Mouse (Mus musculus): Measurements from ENCODE around the gene Gtf2ird2.
A peak's percentile ranks its signal among the peaks of the same experiment; 100 is the strongest.

Gtf2ird2 gene

DNA sequence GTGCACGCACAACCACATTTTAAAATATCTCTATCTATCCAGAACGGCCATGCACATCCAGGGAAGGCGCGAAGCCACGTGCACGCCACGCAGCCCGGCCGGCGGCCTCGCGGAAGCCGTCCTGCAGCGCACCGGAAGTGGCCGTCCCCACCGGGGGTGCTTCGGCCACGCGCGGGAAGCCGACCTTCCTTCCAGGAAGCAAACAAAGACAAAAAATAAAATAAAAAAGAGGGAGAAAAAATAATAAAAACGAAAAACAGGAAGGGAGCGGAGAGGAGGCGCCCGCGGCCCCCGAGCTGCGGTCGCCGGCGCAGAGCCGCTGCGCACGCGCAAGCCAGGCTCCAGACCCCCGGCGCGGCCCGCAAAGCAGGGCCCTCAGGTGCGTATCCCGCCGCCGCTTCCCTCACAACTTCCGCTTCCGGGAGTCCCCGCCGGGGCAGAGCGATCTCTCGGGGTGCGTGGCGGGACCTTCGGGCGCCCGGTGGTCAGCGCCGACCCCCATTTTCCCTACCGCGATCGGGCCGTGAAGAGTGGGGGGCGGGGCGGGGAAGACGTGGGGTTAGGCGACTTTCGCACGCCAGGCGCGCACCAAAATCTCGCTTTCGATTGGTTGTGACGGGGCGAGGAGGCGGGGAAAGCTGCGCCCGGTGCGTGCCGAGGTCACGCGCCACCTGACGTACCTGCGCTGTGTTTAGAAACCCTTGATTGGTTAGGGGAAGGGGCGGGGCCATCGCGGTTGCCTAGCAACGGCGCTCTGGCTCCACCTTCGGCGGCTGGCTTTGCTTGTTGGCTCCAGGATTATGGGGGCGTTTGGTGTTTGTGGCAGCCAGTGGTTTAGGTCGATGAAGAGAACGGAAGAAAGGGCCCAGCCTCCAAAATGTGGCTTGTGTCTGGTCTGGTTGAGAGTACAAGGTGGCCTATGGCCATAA lies at the start of gene Gtf2ird2:
Gene Gtf2ird2 (plus strand): TSS at position 140 of the 929 bp plus-strand sequence.
- DNase-seq: peak; percentile 100

DNA sequence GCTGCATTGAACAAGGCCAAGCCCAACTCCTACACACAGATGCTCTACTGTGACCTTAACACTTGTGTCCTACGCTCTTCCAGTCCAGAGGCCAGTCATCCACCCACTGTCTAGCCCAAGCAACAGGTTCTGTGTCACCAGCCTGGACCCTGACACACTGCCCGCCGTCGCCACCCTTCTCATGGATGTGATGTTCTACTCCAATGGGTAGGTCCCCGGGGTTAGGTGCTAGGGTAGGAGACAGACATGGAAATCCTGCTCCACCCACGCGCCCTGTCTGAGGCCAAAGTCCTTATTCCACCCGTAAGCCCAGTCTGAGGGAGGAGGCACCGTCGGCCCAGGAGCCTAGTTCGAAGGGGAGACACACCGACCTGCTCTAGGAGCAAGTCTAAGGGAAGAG lies 47.8 kb upstream of the Gtf2ird2 start:
- no peak for DNase-seq

DNA sequence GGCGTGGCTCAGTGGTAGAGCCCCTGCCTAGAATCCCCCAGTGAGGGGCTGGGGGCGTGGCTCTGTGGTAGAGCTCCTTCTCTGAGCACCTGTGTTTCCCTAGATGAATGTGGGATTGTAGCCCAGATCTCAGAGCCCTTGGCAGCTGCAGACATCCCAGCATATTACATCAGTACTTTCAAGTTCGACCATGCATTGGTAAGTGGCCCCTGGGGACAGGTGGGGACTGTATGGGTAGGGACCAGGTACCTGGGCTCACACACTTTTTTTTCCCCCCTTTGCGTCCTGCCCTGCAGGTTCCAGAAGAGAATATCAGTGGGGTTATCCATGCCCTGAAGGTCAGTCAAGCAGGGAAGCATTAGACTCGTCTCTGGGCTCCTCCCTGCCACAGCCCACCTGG lies 45.9 kb upstream of the Gtf2ird2 start:
- no peak for DNase-seq

DNA sequence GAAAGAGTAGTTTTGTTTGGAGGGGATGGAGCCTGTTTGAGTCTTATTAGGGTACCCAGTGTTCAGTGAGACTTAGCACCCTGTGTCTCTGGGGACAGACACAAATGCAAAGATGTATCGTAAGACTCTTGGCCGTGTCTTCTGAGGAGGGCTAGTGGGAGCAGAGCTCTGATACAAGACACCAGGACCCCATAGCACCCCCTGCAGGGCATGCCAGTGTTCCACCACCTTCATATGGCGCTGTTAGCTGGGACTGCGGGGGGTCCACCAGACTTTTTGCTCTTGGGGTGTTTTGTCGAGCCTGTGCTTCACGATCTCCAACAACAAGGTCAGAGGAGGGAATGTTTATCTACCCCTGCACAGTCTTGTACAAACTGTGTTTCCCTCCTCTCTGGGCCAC lies 44.4 kb upstream of the Gtf2ird2 start:
- DNase-seq: no peak

DNA sequence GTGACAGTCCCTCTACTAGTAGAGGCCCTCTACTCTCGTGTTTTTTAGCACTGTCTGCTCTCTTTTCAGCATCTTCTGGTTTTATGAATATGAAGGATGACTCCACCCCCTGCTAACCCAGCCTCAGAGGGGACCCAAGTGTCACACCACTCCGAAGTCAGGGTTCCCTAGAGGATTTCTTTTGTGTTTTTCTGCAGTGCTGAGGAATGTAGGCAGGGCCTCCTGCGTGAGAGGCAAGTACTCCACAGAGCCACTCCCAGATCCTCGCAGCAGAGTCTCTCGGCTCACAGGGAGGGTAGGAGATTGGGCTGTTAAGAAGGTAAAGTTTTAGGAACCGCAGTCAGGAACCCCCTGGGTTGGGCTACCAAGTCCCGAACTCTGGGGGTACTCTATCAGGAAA lies 42.6 kb upstream of the Gtf2ird2 start:
- no peak for DNase-seq

DNA sequence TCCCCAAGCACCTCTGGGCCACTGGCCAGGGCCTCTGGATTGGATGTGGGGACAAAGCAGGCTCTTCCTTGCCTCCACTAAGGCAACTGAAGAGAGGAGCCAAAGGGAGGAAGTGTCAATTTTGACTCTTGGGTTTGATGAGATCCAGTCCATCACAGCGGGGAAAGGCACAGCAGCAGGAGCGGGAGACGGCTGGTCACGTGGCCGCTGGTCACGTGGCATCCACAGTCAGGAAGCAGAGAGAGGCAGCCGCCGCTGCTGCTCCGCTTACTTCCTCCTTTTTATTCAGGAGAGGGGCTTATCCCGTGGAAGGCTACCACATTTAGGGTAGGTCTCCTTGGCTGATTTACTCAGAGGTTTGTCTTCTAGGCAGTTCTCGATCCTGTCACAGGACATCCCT lies 41.4 kb upstream of the Gtf2ird2 start:
- no peak for DNase-seq

DNA sequence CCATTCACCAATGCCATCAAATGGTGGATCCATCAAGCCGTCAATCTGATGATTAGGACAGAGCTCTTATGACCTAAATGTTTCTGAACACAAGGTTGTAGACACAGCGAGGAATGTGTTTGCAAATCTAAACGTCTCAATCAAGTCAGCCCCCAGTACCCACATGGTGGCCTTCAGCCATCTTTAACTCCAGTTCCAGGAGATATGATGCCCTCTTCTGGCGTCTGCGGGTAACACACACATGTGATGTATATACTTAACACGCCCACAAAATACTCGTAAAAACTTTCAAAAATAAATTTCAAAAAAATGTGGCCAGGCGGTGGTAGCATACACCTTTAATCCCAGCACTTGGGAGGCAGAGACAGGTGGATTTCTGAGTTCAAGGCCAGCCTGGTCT lies 38.8 kb upstream of the Gtf2ird2 start:
- no peak for DNase-seq

DNA sequence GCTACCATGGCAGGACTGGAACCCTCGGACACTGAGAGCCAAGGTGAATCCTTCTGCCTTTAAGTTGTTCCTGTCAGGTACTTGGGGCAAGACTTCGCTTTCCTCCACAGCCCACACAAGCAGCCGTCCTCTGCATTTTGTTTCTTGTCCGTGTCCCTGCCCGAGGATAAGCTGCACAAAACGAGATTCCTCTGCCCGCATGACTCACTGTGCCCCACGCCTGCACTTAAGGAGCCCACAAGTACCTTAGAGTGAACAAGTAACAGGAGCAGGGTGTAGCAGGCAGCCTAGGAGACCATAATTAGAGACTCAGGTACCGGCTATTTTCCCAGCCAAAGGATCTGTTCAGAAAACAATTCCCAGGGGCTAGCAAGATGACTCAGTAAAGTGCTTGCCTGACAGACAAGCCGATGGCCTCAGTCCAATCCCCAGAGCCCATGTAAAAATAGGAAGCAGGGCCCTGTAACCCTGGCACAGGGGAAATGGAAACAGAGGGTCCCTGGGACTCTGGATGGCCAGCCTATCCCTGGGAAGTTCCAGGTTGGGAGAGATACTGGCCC lies 36.5 kb upstream of the Gtf2ird2 start:
- no peak for DNase-seq

DNA sequence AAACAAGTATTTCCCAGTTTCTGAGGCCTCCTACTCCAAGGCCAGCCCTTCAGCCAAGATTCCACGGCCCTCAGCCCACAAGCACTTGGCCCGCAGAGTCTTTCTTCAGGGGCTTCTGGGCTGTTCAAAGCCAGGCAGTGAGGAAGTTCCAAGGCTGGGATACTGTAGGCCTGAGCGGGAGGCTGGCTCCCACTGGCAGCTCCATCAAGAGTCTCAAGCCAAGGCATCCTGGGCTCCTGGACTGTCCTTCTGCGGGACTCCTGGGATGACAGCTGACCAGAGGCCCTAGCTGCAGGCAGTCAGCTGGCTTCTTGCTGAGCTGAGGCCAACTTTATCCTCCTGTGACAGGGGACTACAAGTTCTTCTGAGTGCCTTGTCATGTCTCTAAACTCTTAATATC lies 35.7 kb upstream of the Gtf2ird2 start:
- DNase-seq: no peak

DNA sequence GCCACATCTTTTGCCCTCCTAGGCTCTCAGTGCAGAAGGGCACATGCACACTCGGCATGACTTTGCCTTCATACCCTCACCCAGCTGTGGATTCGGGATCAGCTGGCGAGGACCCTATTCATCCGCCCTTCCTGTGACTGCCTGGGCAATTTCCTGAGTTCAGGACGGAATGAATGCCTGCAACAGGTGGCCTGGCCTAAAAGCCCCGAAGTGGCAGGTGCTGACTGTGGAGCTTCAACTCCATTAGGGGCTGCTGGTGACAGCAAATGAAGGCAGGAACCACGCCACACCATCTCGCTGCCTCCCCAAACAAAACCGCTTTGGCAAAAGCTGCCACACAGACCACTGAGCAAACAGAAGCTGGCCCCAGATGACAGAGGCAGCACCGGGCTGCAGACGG lies 31.9 kb upstream of the Gtf2ird2 start:
- no peak for DNase-seq

DNA sequence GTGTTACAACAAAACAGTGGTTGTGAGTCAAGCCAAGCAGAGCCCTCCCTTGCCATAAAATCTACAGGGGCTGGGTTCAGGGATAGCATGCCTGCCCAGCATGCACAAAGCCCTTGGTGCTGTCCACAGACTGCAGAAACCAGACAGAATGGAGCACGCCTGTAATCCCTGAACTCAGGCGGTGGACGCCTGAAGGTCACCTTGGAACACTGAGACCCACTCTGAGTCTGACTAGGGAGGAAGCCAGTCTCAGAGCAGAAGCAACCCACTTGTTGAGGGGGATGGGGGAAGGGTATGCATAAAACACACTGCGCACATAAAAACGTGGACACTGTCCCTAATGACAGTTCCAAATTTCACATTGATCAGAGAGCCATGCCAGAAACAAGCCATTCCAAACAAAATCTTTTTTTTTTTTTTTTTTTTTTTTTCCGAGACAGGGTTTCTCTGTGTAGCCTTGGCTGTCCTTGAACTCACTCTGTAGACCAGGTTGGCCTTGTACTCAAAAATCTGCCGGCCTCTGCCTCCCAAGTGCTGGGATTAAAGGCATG lies 27.8 kb upstream of the Gtf2ird2 start:
- DNase-seq: no peak

DNA sequence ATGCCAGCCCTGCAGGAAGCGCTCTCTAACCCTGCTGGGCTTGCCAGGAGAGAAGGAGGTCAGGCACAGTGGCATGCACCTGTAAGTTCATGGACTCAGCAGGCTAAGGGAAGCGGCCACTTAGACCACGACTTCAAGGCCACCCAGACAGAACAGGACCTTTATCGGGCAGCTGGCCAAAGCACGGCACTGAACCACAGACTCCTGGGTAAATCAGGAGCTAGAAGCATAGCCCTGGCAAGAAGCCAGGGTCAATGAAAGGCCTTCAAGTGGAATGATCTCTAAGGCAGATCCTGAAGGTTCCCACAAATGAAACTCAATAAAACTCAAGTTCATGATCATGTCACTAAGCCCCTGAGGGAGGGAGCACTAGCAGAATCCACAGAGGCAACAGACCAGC lies 19.1 kb upstream of the Gtf2ird2 start:
- DNase-seq: no peak

DNA sequence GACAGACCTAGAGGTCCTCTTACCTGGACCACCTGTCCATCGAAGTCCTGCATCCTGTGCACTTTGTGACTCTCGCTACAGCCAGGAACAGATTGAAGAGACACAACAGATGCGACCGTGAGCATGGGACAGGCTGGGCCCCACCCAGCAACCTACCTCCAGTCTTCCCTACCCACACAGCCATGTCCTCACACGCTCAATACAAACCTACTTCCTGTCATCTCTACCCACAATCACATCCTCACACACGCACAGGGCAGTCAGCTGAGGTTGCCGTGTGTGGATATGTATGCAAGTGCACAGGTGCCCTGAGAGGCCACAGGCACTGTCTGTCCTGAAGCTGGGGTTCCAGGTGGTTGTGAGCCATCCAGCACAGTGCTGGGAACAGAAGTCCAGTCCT lies 17.2 kb upstream of the Gtf2ird2 start:
- DNase-seq: no peak

DNA sequence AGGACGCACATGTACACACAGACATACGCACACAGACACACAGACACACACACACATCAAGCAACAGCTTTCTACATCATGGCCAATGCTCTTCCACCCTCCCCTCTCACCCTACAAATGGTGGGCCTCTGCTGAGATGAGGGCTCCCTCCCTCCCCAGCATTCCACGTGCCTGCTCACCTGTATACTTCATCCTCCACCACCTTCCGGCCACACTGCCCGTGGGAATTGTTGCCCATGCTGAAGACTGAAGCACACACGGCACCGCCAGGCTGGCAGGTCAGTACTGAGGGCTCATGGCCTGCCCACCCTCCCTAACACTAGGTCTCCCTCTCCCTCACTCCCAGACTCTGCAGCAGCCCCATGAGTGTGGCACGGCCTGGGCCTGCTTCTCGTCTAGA lies 15.8 kb upstream of the Gtf2ird2 start:
- no peak for DNase-seq

DNA sequence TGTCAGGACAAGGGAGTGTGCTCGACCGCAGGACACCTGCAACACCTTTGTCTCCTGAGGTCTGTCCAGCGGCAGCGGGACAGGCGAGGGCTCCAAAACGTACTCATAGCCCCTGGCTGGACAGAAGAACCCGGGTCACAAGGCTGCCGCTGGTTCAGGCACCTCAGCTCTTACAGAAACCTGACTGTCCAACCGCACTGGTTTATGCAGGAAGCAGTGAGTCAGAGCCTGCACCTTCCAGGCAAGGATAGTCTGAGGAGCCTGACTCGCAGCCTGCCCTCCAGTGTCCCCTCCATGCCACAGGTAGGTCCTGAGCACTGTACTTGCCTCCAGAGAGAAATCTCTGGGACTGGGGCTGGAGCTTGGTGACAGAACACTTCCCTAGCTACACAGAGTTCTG lies 14.6 kb upstream of the Gtf2ird2 start:
- DNase-seq: no peak

DNA sequence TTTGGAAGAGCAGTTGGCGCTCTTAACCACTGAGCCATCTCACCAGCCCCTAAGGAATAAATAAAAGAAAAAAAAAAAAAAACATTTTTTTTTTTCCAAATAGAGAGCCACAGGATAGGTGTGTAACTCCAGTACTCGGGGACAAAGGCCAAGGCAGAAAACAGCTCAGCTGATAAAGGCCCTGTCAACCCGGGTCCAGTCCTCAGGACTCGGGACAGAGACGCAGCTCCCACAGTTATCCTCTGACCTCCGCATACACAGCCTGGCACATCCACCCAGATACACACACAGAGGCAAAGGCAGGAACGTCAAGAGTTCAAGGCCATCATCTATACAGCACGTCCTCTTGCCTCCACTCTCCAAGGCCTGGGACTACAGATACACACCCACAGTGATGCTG lies 13.7 kb upstream of the Gtf2ird2 start:
- DNase-seq: no peak

DNA sequence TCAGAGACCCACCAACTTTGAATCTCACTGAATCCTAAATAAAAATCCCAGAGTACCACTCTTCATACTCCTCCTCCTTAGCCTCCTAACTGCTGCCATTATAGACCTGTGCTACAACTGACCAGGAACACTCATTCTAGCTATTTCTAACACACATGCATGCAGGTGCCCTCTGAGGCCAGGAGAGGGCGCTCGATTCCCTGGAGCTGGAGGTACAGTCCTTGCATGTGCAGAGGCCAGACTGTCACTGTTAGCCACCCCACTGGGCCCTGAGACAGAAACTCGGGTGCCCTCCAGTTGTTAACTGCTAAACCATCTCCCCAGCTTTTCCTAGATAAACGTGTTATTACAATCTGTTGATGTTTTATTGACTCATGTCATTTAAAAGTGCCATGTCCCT lies 10.6 kb upstream of the Gtf2ird2 start:
- DNase-seq: peak; percentile 73 to 75

DNA sequence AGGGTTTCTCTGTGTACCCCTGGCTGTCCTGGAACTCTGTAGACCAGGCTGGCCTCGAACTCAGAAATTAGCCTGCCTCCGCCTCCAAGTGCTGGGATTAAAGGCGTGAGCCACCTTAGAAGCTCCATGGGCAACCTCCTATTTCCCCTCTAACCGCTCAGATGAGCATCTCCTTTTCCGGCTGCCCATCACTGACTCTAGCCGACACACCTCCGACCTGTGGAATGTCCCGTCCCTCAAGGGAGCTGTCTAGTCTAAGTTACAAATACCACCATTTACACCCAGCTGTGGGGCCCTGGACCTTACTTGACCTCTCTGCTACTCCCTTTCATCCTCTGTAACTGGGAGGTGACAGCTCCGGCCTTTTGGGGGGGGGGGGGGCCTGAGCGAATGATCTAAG lies 8.1 kb upstream of the Gtf2ird2 start:
- DNase-seq: no peak

DNA sequence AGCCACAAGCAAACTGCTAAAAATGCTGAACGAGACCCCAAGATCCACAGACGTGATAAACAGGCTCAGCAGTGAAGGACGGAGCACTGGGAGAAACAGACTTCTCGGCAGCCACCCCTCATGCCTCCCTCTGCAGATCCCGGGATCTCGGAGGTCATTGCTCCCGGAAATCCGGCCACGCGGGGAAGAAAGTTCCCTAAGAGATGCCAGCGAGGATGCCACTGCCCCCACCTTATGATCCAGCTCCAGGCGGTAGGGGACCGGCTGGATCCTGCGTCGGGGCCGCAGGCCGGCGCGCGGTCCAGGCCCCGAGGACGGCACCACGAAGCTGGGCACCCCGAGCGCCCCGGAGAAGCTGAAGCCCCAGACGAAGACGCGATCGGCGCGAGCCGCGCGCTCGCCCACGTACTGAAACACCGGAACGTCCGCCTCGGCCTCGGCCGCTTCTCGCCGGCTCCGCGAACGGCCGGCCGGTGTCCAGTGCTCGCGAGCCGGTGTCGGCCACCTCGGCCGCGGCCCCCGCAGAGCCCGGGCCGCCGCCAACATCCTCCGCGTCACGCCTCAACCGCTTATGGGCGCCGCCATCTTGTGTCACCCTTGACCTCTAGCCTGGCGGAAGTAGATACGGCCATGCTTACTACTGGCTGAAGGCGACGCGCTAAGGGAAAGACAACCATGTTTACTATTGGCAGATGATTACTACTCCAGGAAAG lies 7.5 kb upstream of the Gtf2ird2 start, which contains the start of gene Rcc1l:
Gene Rcc1l (minus strand): TSS at position 606 of the 713 bp plus-strand sequence.
- DNase-seq: peak; percentile 84 to 85

DNA sequence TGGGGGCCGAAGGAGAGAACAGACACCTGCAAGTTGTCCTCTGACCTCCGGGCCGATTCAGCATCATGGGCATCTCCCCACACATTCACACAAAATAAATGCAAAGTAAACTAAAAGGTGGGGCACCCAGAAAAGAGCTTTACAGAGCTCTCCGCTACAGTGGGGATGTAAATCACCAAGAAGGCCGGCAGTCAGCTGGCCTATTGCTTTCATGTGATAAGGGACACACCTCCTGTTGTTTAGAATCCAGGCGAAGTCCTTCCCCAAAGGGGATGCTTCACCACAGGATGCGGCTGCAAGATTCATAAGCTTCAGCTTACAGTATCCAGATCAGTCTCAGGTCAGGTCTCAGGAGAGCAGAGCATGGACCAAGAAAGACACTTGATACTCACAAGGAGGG lies 5.3 kb upstream of the Gtf2ird2 start:
- DNase-seq: no peak

DNA sequence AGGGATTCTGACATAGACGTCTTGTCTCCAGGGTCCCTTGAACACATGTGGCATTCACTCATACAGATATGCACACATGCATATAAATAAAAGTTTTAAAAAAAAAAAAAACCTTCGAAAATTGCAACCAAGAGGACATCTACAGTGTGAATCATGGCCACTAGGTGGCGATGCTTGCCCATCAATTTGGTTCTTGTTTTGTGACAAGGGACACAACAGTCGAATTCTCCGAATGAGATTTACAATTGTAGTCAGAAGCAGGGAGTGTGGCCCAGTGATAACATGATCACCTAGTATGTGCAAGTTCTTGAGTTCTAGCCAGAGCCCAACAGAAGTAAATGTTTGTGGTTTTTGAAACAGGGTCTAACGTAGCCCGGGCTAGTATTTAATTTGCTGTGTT lies 3.9 kb upstream of the Gtf2ird2 start:
- DNase-seq: peak; percentile 90 to 91

DNA sequence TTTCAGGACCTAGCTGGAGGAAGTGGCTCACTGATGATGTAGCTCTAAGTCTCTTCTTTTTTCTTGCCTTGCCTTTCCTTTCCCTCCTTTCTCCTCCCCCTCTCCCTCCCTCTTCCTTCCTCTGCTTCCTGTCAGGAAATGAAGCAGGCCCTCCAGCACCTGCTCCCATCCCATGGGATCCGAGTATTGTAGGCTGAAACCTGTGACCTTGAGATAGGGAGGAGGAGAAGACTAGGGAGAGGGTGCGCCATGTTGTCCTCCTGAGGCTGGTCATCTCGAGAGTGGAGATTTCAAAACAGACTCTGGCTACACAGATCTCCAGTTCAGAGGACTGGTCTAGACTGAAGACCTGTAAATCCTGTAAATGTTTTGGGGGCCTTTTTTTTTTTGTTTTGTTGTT lies 1.6 kb upstream of the Gtf2ird2 start:
- DNase-seq: no peak

DNA sequence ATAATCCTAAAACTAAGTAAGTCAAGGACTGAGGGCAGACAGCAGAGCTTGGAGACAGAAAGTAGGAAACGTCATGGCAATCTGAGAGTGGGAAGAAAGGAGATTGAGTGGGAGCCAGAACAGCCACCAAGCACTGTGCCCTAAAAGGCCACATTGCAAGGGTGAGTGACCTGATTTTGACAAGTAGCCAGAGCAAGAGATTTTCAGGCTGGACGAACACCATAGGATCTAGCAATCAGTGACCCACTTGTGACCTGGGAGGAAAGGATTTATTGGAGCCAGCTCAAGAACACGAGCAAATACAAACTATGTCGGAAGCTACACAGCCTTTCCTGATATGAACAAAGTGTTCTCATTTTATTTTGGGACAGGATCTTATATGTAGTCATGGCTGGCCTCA lies 1.1 kb upstream of the Gtf2ird2 start:
- DNase-seq: no peak

DNA sequence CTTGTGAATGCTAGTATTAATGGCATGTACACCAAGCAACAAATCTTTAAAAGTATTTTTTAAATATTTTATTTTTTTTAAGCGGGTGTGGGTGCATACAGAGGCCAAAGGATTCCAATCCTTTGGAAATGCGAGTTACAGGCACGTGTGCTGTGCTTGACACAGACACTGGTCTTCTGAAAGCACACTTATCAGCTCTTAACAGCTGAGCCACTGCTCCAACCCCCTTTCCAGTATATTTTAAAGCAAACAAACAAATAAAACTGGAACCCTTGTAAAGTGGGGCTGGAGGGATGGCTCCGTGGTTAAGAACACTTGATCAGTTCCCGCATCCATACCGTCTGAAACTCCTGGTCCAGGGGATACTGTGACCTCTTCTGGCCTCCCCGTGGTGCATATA lies 657 bp upstream of the Gtf2ird2 start:
- no peak for DNase-seq

All from B cell, adult 2 months (primary cell).